In the genomic region with DNA sequence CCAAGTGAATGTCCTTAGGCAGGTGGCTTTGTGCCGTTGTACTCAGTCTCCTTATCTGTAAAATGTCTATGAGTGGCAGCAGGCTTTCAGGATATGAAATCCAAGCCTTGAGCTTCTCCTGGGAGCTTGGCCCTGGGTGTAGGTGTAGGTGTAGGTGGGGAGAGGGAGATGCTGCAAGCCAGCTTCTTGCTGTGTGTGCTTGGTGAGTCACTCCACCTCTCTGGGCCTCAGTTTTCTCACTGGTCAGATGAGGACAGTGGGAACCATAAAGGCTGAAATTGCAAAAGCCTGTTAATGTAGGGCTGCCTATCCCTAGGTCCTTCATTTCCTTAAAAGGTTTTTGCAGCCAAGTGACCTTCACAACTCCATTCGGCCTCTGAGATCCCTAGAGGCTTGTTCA, we compare ENCODE assay signal across 32 mouse cellular contexts. TPM values are rescaled to one million over a fixed set of nuclear protein-coding genes. Genes with fewer than 3 reads are reported as not detected.
DNase-seq lines count a peak whose midpoint lies in the region; ATAC-seq and TF ChIP-seq lines count a peak whose summit lies in the region.
"Had no signal": no experiment of that assay in that cellular context is flagged by ENCODE, and none has a peak within 500 bp of the region (broad histone marks: within the 10 kb centered on the region; RNA-seq: fewer than 3 reads in every experiment).

No protein-coding gene starts in this region.

- H3K4me2 ChIP-seq in kidney, embryonic 14.5 days (replicated peaks; ENCODE audit: low read depth, low read length), result no peak overlapping the region
- H3K4me2 ChIP-seq: embryonic facial prominence, embryonic 12.5 days; forebrain, embryonic 15.5 days; heart, embryonic 12.5 days; limb, embryonic 12.5 days; liver, embryonic 11.5 days had no signal

- no peak for TF ChIP-seq CTCF in gastrocnemius, adult 2 months (IDR thresholded peaks at IDR 0.05)

- H3K9ac ChIP-seq in kidney, embryonic 14.5 days (ENCODE audit: low read depth, low read length), result 0 out of 2 replicates have a peak overlapping the region, but pooled peaks have one; percentile 7
- H3K9ac ChIP-seq: embryonic facial prominence, embryonic 12.5 days; forebrain, embryonic 15.5 days; heart, embryonic 12.5 days; kidney, embryonic 15.5 days; limb, embryonic 12.5 days had no signal

- no peaks in the 10 kb centered on the region for H3K9me3 ChIP-seq in kidney, embryonic 14.5 days (ENCODE audit: control insufficient read depth, low read length)
- H3K9me3 ChIP-seq: embryonic facial prominence, embryonic 12.5 days; forebrain, embryonic 10.5 days; forebrain, embryonic 15.5 days; heart, embryonic 12.5 days; kidney, embryonic 15.5 days; limb, embryonic 12.5 days; megakaryocyte, embryonic 14.5 days had no signal

- no peaks in the 10 kb centered on the region for H3K36me3 ChIP-seq in kidney, embryonic 14.5 days (ENCODE audit: control insufficient read depth, insufficient read depth, low read length)
- H3K36me3 ChIP-seq: embryonic facial prominence, embryonic 12.5 days; forebrain, embryonic 10.5 days; forebrain, embryonic 15.5 days; heart, embryonic 12.5 days; kidney, embryonic 15.5 days; limb, embryonic 12.5 days had no signal

- peaks cover 6% of the 10 kb centered on the region; the same call in 1 of the 2 replicates for H3K4me1 ChIP-seq in kidney, embryonic 14.5 days (ENCODE audit: control insufficient read depth, insufficient read depth, low read length)
- H3K4me1 ChIP-seq: megakaryocyte, embryonic 14.5 days had no signal

- peaks cover 22% of the 10 kb centered on the region; the same call in 1 of the 2 replicates for H3K27me3 ChIP-seq in kidney, embryonic 14.5 days (ENCODE audit: control insufficient read depth, insufficient read depth, low read length)

- ATAC-seq in kidney, embryonic 14.5 days (ENCODE audit: low FRiP score, low TSS enrichment), result no peak
- ATAC-seq: CD4-positive, CD25-positive, alpha-beta regulatory T cell, adult 4 months; forebrain, embryonic 15.5 days; inflammation-experienced regulatory T-cells, adult 6 months; lung, postnatal 0 days had no signal

- DNase-seq in gastrocnemius, adult 2 months, result no peak
- no peak for DNase-seq in gastrocnemius, postnatal 36 days
- no peak for DNase-seq in kidney, postnatal 36 days
- peak; percentile 33 for DNase-seq in right cerebral cortex, adult 18-20 months
- no peak for DNase-seq in right cerebral cortex, postnatal 10 days (ENCODE audit: low spot score in 2 of 2)
- no peak for DNase-seq in natural killer cell, adult 2 months (ENCODE audit: low spot score in 2 of 2)
- DNase-seq: adrenal gland, postnatal 25 days; cerebellum, adult 8-10 months; heart, adult 11 months; kidney, adult 11 months; spleen, adult 18-20 months; thymus, postnatal 14 days had no signal

- WGBS in kidney, embryonic 14.5 days, result 63% methylated on average over 2 of the region's 2 CpGs

- intact Hi-C loops in gastrocnemius, adult 2 months (cut with DNase I), result no loop called here
- intact Hi-C loops in gastrocnemius, postnatal 36 days (cut with DNase I), result no loop called here

- peak overlapping the region; percentile 56 for H3K4me3 ChIP-seq in gastrocnemius, adult 2 months
- H3K4me3 ChIP-seq in kidney, embryonic 14.5 days (ENCODE audit: low read length), result no peak overlapping the region
- H3K4me3 ChIP-seq: embryonic facial prominence, embryonic 12.5 days; forebrain, embryonic 10.5 days; forebrain, embryonic 15.5 days; heart, embryonic 12.5 days; kidney, embryonic 15.5 days; layer of hippocampus, adult 2 months; left cerebral cortex, adult 2 months; limb, embryonic 12.5 days; megakaryocyte, embryonic 14.5 days had no signal

- H3K27ac ChIP-seq in gastrocnemius, adult 2 months, result peak overlapping the region; percentile 75
- H3K27ac ChIP-seq in kidney, embryonic 14.5 days (ENCODE audit: low read depth, low read length), result no peak overlapping the region
- H3K27ac ChIP-seq: forebrain, embryonic 15.5 days; kidney, embryonic 15.5 days; layer of hippocampus, adult 2 months; left cerebral cortex, adult 2 months; limb, embryonic 12.5 days had no signal

RNA-seq across cellular contexts. Expression of a gene that starts 0.5 kb away (rescaled TPM):
- 10 to 100 TPM; 14.1 to 14.3 TPM for total RNA-seq in gastrocnemius, adult 2 months (2021)
- total RNA-seq in gastrocnemius, postnatal 36 days (2021), result 10 to 100 TPM; 12.6 to 26.2 TPM
- polyA plus RNA-seq in kidney, embryonic 14.5 days (2014; fragmentation: Nextera tagmentation; extraction: Ambion mirVana), result 0.22 TPM in 1 of 2 replicates, not detected in the other
- total RNA-seq: hematopoietic stem cell, adult 5-6 weeks had no signal
- polyA plus RNA-seq: CD4-positive, CD25-positive, alpha-beta regulatory T cell, adult 4 months; heart, embryonic 12.5 days; inflammation-experienced regulatory T-cells, adult 6 months; liver, embryonic 11.5 days; liver, embryonic 16.5 days had no signal

RNA-seq across cellular contexts. Expression of a gene that starts 23.4 kb away (rescaled TPM):
- total RNA-seq in gastrocnemius, adult 2 months (2021), result not detected
- total RNA-seq in gastrocnemius, postnatal 36 days (2021), result under 1 TPM; 0.17 to 0.20 TPM
- polyA plus RNA-seq in kidney, embryonic 14.5 days (2014; fragmentation: Nextera tagmentation; extraction: Ambion mirVana), result 0.29 TPM in 1 of 2 replicates, not detected in the other
- total RNA-seq: adrenal gland, postnatal 25 days; gastrocnemius, postnatal 10 days; hematopoietic stem cell, adult 5-6 weeks had no signal
- polyA plus RNA-seq: CD4-positive, CD25-positive, alpha-beta regulatory T cell, adult 4 months; forebrain, embryonic 15.5 days; heart, embryonic 12.5 days; heart, postnatal 0 days; inflammation-experienced regulatory T-cells, adult 6 months; kidney, embryonic 15.5 days; liver, embryonic 11.5 days; liver, embryonic 16.5 days; lung, postnatal 0 days; neural tube, embryonic 14.5 days; urinary bladder, adult 2 months had no signal

RNA-seq across cellular contexts. Expression of a gene that starts 30.2 kb away (rescaled TPM):
- total RNA-seq in gastrocnemius, adult 2 months (2021), result 10 to 100 TPM; 96.5 to 98.7 TPM
- total RNA-seq in gastrocnemius, postnatal 36 days (2021), result 100 to 1,000 TPM; 103 to 105 TPM
- 1.8 and 1.9 TPM in 2 replicates for polyA plus RNA-seq in kidney, embryonic 14.5 days (2014; fragmentation: Nextera tagmentation; extraction: Ambion mirVana)
- total RNA-seq: hematopoietic stem cell, adult 5-6 weeks had no signal
- polyA plus RNA-seq: CD4-positive, CD25-positive, alpha-beta regulatory T cell, adult 4 months; inflammation-experienced regulatory T-cells, adult 6 months; limb, embryonic 12.5 days had no signal

RNA-seq across cellular contexts. Expression of a gene that starts 30.9 kb away (rescaled TPM):
- 1 to 10 TPM; 5.2 to 6.6 TPM for total RNA-seq in gastrocnemius, adult 2 months (2021)
- 1 to 10 TPM; 4.0 to 4.8 TPM for total RNA-seq in gastrocnemius, postnatal 36 days (2021)
- polyA plus RNA-seq in kidney, embryonic 14.5 days (2014; fragmentation: Nextera tagmentation; extraction: Ambion mirVana), result 9.7 and 13.0 TPM in 2 replicates
